Mouse (Mus musculus) kidney, postnatal 25 days (tissue): ENCODE data around the gene Zfp36.
"Not testable (repeated sequence)": the region's sequence is repeated elsewhere in the genome, so short reads cannot be mapped to it uniquely, and the experiment has no call there.

Experiments
- DNase-seq, 2 experiments: peaks; one replicate each; pipeline ENCODE4 v3.0.0; 2021; ENCODE audit warnings: mixed read lengths in 2 of 2

Gene Zfp36

GRCm38 (mm10) chr7:28380237-28381016, at the start of gene Zfp36:
TSS of gene Zfp36 (minus strand) at chr7:28380253.
- no peak for DNase-seq

- DNase-seq: peak; percentile 40 to 53
These were observed 47.7 kb upstream of the Zfp36 start for GRCm38 (mm10) chr7:28427738-28428137.

- no peak for DNase-seq
These were observed 43.0 kb upstream of the Zfp36 start for GRCm38 (mm10) chr7:28423018-28423417.

GRCm38 (mm10) chr7:28419416-28419815, 39.4 kb upstream of the Zfp36 start:
- DNase-seq: no peak

GRCm38 (mm10) chr7:28418096-28418670, 38.1 kb upstream of the Zfp36 start:
- peak; percentile 80 to 89 for DNase-seq

- DNase-seq: no peak
These were observed 37.3 kb upstream of the Zfp36 start for GRCm38 (mm10) chr7:28417368-28417767.

GRCm38 (mm10) chr7:28412826-28413225, 32.8 kb upstream of the Zfp36 start:
- no peak for DNase-seq

- peak; percentile 76 to 84 for DNase-seq
These were observed 30.9 kb upstream of the Zfp36 start for GRCm38 (mm10) chr7:28410841-28411475.

GRCm38 (mm10) chr7:28401942-28402341, 21.9 kb upstream of the Zfp36 start:
- peak in 1 of 2 experiments; percentile 8 for DNase-seq

GRCm38 (mm10) chr7:28401030-28401429, 21.0 kb upstream of the Zfp36 start:
- no peak for DNase-seq

GRCm38 (mm10) chr7:28398696-28399340, 18.8 kb upstream of the Zfp36 start:
- DNase-seq: no peak

- DNase-seq: peak in 1 of 2 experiments; percentile 64
These were observed 17.9 kb upstream of the Zfp36 start for GRCm38 (mm10) chr7:28398000-28398399.

GRCm38 (mm10) chr7:28395425-28395824, 15.4 kb upstream of the Zfp36 start:
- DNase-seq: peak in 1 of 2 experiments; percentile 14

GRCm38 (mm10) chr7:28393272-28393951, 13.4 kb upstream of the Zfp36 start:
- DNase-seq: peak in 1 of 2 experiments; percentile 34

- DNase-seq: peak; percentile 98 to 99
These were observed 12.6 kb upstream of the Zfp36 start, which contains the start of the genes Med29 and Paf1 for GRCm38 (mm10) chr7:28392429-28393271. TSS of gene Med29 (minus strand) at chr7:28392708. TSS of gene Paf1 (plus strand) at chr7:28392951.

GRCm38 (mm10) chr7:28390331-28390730, 10.3 kb upstream of the Zfp36 start:
- DNase-seq: peak in 1 of 2 experiments; percentile 16

GRCm38 (mm10) chr7:28387384-28387783, 7.3 kb upstream of the Zfp36 start:
- DNase-seq: not testable (repeated sequence)

- DNase-seq: peak in 1 of 2 experiments; percentile 38
These were observed 6.8 kb upstream of the Zfp36 start for GRCm38 (mm10) chr7:28386877-28387276.

GRCm38 (mm10) chr7:28386462-28386861, 6.4 kb upstream of the Zfp36 start:
- peak; percentile 90 to 96 for DNase-seq

GRCm38 (mm10) chr7:28386007-28386406, 6.0 kb upstream of the Zfp36 start:
- peak; percentile 21 to 55 for DNase-seq

GRCm38 (mm10) chr7:28385196-28385595, 5.1 kb upstream of the Zfp36 start:
- no peak for DNase-seq
